Mouse (Mus musculus) midbrain, embryonic 13.5 days (tissue): ENCODE measurements around the gene Vps72. TPM values are rescaled to one million over a fixed set of nuclear protein-coding genes. Genes with fewer than 3 reads are reported as not detected.

ENCODE experiments used
- microRNA-seq: library from miRNA; unstranded; fragments of <30 nt; microRNA quantifications from one replicate; pipeline ENCODE4, GENCODE M21; 2016
- polyA plus RNA-seq: library from polyadenylated mRNA; unstranded; fragments of >200 nt; fragmentation: Nextera tagmentation; extraction: Ambion mirVana; gene quantifications from 2 replicates; pipeline ENCODE4 v1.2.1, GENCODE M21; 2015

The Vps72 gene
- polyA plus RNA-seq, 1 experiment from 2014 or later, result 262 TPM

Small RNA genes lying within 50 kb of the gene (microRNA-seq; reads per million reads assigned to microRNA genes)
- not detected for gene Mir8099-1

Other genes with a start within 250 kb of the Vps72 start
- gene Psmb4, start 224.1 kb upstream of the Vps72 start, polyA plus RNA-seq, result 375 and 391 TPM in 2 replicates
- gene Selenbp1, start 178.0 kb upstream of the Vps72 start, polyA plus RNA-seq, result 7.7 and 9.0 TPM in 2 replicates
- 5.0 and 5.2 TPM in 2 replicates for gene Rfx5, start 156.9 kb upstream of the Vps72 start, polyA plus RNA-seq
- 24.7 and 25.3 TPM in 2 replicates for gene Pi4kb, start 136.3 kb upstream of the Vps72 start, polyA plus RNA-seq
- gene Zfp687, start 95.6 kb upstream of the Vps72 start, polyA plus RNA-seq, result 26.2 and 28.1 TPM in 2 replicates
- gene Psmd4, start 68.4 kb upstream of the Vps72 start, polyA plus RNA-seq, result 293 and 295 TPM in 2 replicates
- 19.9 and 20.5 TPM in 2 replicates for gene Pip5k1a, start 4.1 kb upstream of the Vps72 start, polyA plus RNA-seq
- gene Tmod4, start 13.5 kb downstream of the Vps72 start, polyA plus RNA-seq, result 1.0 and 1.8 TPM in 2 replicates
- gene Scnm1, start 23.0 kb downstream of the Vps72 start, polyA plus RNA-seq, result 99.2 and 103 TPM in 2 replicates
- 36.2 and 38.1 TPM in 2 replicates for gene Lysmd1, start 23.1 kb downstream of the Vps72 start, polyA plus RNA-seq
- 2.3 and 2.8 TPM in 2 replicates for gene Tnfaip8l2, start 31.3 kb downstream of the Vps72 start, polyA plus RNA-seq
- gene Sema6c, start 49.4 kb downstream of the Vps72 start, polyA plus RNA-seq, result 23.4 and 37.6 TPM in 2 replicates
- gene Gabpb2, start 106.9 kb downstream of the Vps72 start, polyA plus RNA-seq, result 5.5 and 5.7 TPM in 2 replicates
- 66.8 and 68.4 TPM in 2 replicates for gene Cdc42se1, start 117.7 kb downstream of the Vps72 start, polyA plus RNA-seq
- gene Mllt11, start 121.1 kb downstream of the Vps72 start, polyA plus RNA-seq, result 253 and 276 TPM in 2 replicates
- gene Gm128, start 130.6 kb downstream of the Vps72 start, polyA plus RNA-seq, result 0.23 and 0.26 TPM in 2 replicates
- gene Bnipl, start 140.2 kb downstream of the Vps72 start, polyA plus RNA-seq, result 0.17 TPM in 1 of 2 replicates, not detected in the other
- 47.5 and 50.5 TPM in 2 replicates for gene Mindy1, start 170.3 kb downstream of the Vps72 start, polyA plus RNA-seq
- 46.4 and 50.1 TPM in 2 replicates for gene Prune1, start 171.1 kb downstream of the Vps72 start, polyA plus RNA-seq
- gene Anxa9, start 196.2 kb downstream of the Vps72 start, polyA plus RNA-seq, result 0.58 and 0.63 TPM in 2 replicates
- gene Cers2, start 203.8 kb downstream of the Vps72 start, polyA plus RNA-seq, result 91.3 and 93.8 TPM in 2 replicates
- gene Setdb1, start 246.2 kb downstream of the Vps72 start, polyA plus RNA-seq, result 45.7 and 49.9 TPM in 2 replicates